Mouse (Mus musculus): ENCODE data around the gene Leo1. TPM values are rescaled to one million over a fixed set of nuclear protein-coding genes. Genes with fewer than 3 reads are reported as not detected.

Leo1 gene
- polyA plus RNA-seq, 1 experiment from 2014 or later = 51.1 TPM

Other genes starting within 250 kb of the Leo1 start
- 0.79 and 1.0 TPM in 2 replicates for gene Myo5c, start 209.5 kb upstream of the Leo1 start, polyA plus RNA-seq (2015; fragmentation: Nextera tagmentation; extraction: Ambion mirVana)
- 32.3 and 33.4 TPM in 2 replicates for gene Gnb5, start 135.2 kb upstream of the Leo1 start, polyA plus RNA-seq (2015; fragmentation: Nextera tagmentation; extraction: Ambion mirVana)
- not detected in 2 replicates for gene Bcl2l10, start 93.8 kb upstream of the Leo1 start, polyA plus RNA-seq (2015; fragmentation: Nextera tagmentation; extraction: Ambion mirVana)
- 68.3 and 79.4 TPM in 2 replicates for gene Mapk6, start 31.5 kb upstream of the Leo1 start, polyA plus RNA-seq (2015; fragmentation: Nextera tagmentation; extraction: Ambion mirVana)
- 110 and 137 TPM in 2 replicates for gene Tmod3, start 118.1 kb downstream of the Leo1 start, polyA plus RNA-seq (2015; fragmentation: Nextera tagmentation; extraction: Ambion mirVana)
- 19.8 and 23.0 TPM in 2 replicates for gene Tmod2, start 169.8 kb downstream of the Leo1 start, polyA plus RNA-seq (2015; fragmentation: Nextera tagmentation; extraction: Ambion mirVana)
- 32.8 and 37.3 TPM in 2 replicates for gene Lysmd2, start 184.2 kb downstream of the Leo1 start, polyA plus RNA-seq (2015; fragmentation: Nextera tagmentation; extraction: Ambion mirVana)
- 1.8 and 2.2 TPM in 2 replicates for gene Scg3, start 242.5 kb downstream of the Leo1 start, polyA plus RNA-seq (2015; fragmentation: Nextera tagmentation; extraction: Ambion mirVana)